Mouse (Mus musculus): ENCODE results near the gene Serpinb2.

DNA sequence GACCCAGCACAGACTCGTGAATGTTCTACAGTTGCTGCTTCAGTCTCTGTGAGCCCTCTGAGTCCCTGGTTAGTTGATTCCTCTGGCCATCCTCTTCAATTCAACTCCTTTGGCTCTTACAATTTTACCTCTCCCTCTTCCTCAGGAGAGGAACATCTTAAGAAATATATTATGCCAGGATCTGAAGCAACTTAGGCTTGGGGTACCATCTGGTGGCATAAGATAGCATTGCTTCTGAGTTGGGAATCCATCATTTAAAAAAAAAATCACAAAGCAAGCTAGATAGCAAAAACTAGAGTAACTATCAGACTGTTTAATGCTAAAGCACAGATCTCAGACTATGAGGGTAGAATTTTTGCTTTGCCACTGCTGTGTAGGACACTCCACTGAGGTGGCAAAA lies 50.9 kb downstream of the Serpinb2 start:
- TF ChIP-seq CTCF (IDR thresholded peaks at IDR 0.05): peak; percentile 45
- no peak for TF ChIP-seq EP300 (IDR thresholded peaks at IDR 0.05)
